Mouse (Mus musculus) myocyte (in vitro differentiated cells): ENCODE measurements at regions not wholly inside any gene's neighbourhood (a gene's known extent, or its start where the extent isn't known, plus 50 kb on each side); places are given as distances from the start of the nearest gene placed in this dataset.

Source experiments
- H3K27me3 ChIP-seq: one replicate; pipeline ENCODE4 v1.6.1; 2011; ENCODE audit not compliant: control insufficient read depth, insufficient read depth, insufficient read length
- H3K36me3 ChIP-seq: one replicate; pipeline ENCODE4 v1.6.1; 2011; ENCODE audit not compliant: control insufficient read depth, insufficient read depth
- H3K4me2 ChIP-seq: one replicate; pipeline ENCODE4 v1.6.1; 2011; ENCODE audit warnings: low read depth, control low read depth
- H3K4me3 ChIP-seq: one replicate; pipeline ENCODE4 v1.5.1; 2011; ENCODE audit warnings: mild to moderate bottlenecking, control low read depth, moderate library complexity
- H3K79me2 ChIP-seq: one replicate; pipeline ENCODE4 v1.6.1; 2011; ENCODE audit not compliant: control insufficient read depth, insufficient read depth
- H3ac ChIP-seq: one replicate; pipeline ENCODE4 v1.6.1; 2011; ENCODE audit not compliant: control insufficient read depth, insufficient read length
- CEBPB ChIP-seq: IDR thresholded peaks from 2 replicates; pipeline ENCODE4 v1.6.1; 2011; ENCODE audit warnings: mild to moderate bottlenecking, moderate library complexity; ENCODE audit not compliant: poor library complexity, insufficient read depth, severe bottlenecking
- E2F4 ChIP-seq: IDR thresholded peaks from one replicate; pipeline ENCODE4 v1.6.1; 2011; ENCODE audit warnings: mild to moderate bottlenecking, control low read depth, moderate library complexity; ENCODE audit not compliant: insufficient read depth
- MAX ChIP-seq: IDR thresholded peaks from one replicate; pipeline ENCODE4 v1.6.1; 2011; ENCODE audit warnings: low read depth, mild to moderate bottlenecking, control low read depth
- MYOD1 ChIP-seq, 3 experiments: IDR thresholded peaks; one replicate each; pipeline ENCODE4 v1.6.1; 2011; ENCODE audit warnings: control low read depth in 2 of 3, low read depth in 2 of 3, mild to moderate bottlenecking in 2 of 3, moderate library complexity in 1 of 3; ENCODE audit not compliant: insufficient read length in 2 of 3, control insufficient read depth in 1 of 3
- MYOG ChIP-seq, 3 experiments: IDR thresholded peaks; one replicate each; pipeline ENCODE4 v1.6.1; 2011; ENCODE audit warnings: control low read depth in 2 of 3, low read depth in 2 of 3, mild to moderate bottlenecking in 2 of 3; ENCODE audit not compliant: insufficient read length in 2 of 3, control insufficient read depth in 1 of 3, insufficient read depth in 1 of 3
- POLR2A ChIP-seq: IDR thresholded peaks from one replicate; pipeline ENCODE4 v1.6.1; 2011; ENCODE audit warnings: low read depth, mild to moderate bottlenecking, control low read depth, moderate library complexity; ENCODE audit not compliant: insufficient read length
- POLR2AphosphoS2 ChIP-seq: IDR thresholded peaks from one replicate; pipeline ENCODE4 v1.6.1; 2011; ENCODE audit warnings: low read depth, control low read depth; ENCODE audit not compliant: insufficient read length
- REST ChIP-seq: IDR thresholded peaks from one replicate; pipeline ENCODE4 v1.6.1; 2011; ENCODE audit warnings: mild to moderate bottlenecking, control low read depth, moderate library complexity; ENCODE audit not compliant: insufficient read depth, insufficient read length
- SRF ChIP-seq: IDR thresholded peaks from one replicate; pipeline ENCODE4 v1.6.1; 2011; ENCODE audit warnings: low read depth; ENCODE audit not compliant: control insufficient read depth, insufficient read length
- TCF12 ChIP-seq: IDR thresholded peaks from one replicate; pipeline ENCODE4 v1.6.1; 2011; ENCODE audit warnings: mild to moderate bottlenecking, control low read depth; ENCODE audit not compliant: poor library complexity, insufficient read depth, severe bottlenecking
- TCF3 ChIP-seq: IDR thresholded peaks from one replicate; pipeline ENCODE4 v1.6.1; 2011; ENCODE audit warnings: low read depth, control low read depth; ENCODE audit not compliant: insufficient read length
- USF1 ChIP-seq: IDR thresholded peaks from one replicate; pipeline ENCODE4 v1.6.1; 2011; ENCODE audit warnings: low read depth, mild to moderate bottlenecking, control low read depth, moderate library complexity

GRCm38 (mm10) chr4:124241600-124241999 lies 323.8 kb upstream of the 4930535I16Rik start:
- no peak overlapping the region for H3ac ChIP-seq
- H3K4me3 ChIP-seq: no peak overlapping the region
- TF ChIP-seq REST (no peak), MYOG (IDR thresholded peaks at IDR 0.05; ENCODE audit: control insufficient read depth in 1 of 3, insufficient read depth in 1 of 3, insufficient read length in 2 of 3, low read depth in 2 of 3) (no peak), USF1 (no peak), TCF3 (no peak), MYOD1 (IDR thresholded peaks at IDR 0.05; ENCODE audit: control insufficient read depth in 1 of 3, insufficient read length in 2 of 3, low read depth in 2 of 3) (no peak), MAX (no peak), POLR2A (no peak)
- H3K36me3 ChIP-seq: no peaks in the 10 kb centered on the region
- H3K4me2 ChIP-seq: no peak overlapping the region
- peaks cover 11% of the 10 kb centered on the region for H3K27me3 ChIP-seq
- H3K79me2 ChIP-seq: no peaks in the 10 kb centered on the region

GRCm38 (mm10) chr4:124236476-124236875 lies 318.7 kb upstream of the 4930535I16Rik start:
- no peaks in the 10 kb centered on the region for H3K36me3 ChIP-seq
- H3K27me3 ChIP-seq: no peaks in the 10 kb centered on the region
- H3K4me3 ChIP-seq: no peak overlapping the region
- H3K4me2 ChIP-seq: no peak overlapping the region
- H3K79me2 ChIP-seq: no peaks in the 10 kb centered on the region
- H3ac ChIP-seq: no peak overlapping the region
- no peak for TF ChIP-seq SRF
- no peak for TF ChIP-seq MAX
- no peak for TF ChIP-seq POLR2AphosphoS2
- no peak for TF ChIP-seq TCF12
- no peak for TF ChIP-seq MYOD1 (IDR thresholded peaks at IDR 0.05; ENCODE audit: control insufficient read depth in 1 of 3, insufficient read length in 2 of 3, low read depth in 2 of 3)
- no peak for TF ChIP-seq E2F4
- no peak for TF ChIP-seq CEBPB
- no peak for TF ChIP-seq POLR2A
- TF ChIP-seq REST: no peak
- TF ChIP-seq TCF3: no peak
- no peak for TF ChIP-seq USF1
- TF ChIP-seq MYOG (IDR thresholded peaks at IDR 0.05; ENCODE audit: control insufficient read depth in 1 of 3, insufficient read depth in 1 of 3, insufficient read length in 2 of 3, low read depth in 2 of 3): no peak

GRCm38 (mm10) chr4:124228537-124228936 lies 310.7 kb upstream of the 4930535I16Rik start:
- H3K27me3 ChIP-seq: no peaks in the 10 kb centered on the region
- TF ChIP-seq REST: no peak
- no peak for TF ChIP-seq MAX
- no peak for TF ChIP-seq TCF3
- TF ChIP-seq MYOD1 (IDR thresholded peaks at IDR 0.05; ENCODE audit: control insufficient read depth in 1 of 3, insufficient read length in 2 of 3, low read depth in 2 of 3): no peak
- no peak for TF ChIP-seq CEBPB
- no peak for TF ChIP-seq E2F4
- TF ChIP-seq TCF12: no peak
- no peak for TF ChIP-seq SRF
- no peak for TF ChIP-seq POLR2AphosphoS2
- no peak for TF ChIP-seq USF1
- TF ChIP-seq MYOG (IDR thresholded peaks at IDR 0.05; ENCODE audit: control insufficient read depth in 1 of 3, insufficient read depth in 1 of 3, insufficient read length in 2 of 3, low read depth in 2 of 3): no peak
- no peak for TF ChIP-seq POLR2A
- H3K4me2 ChIP-seq: no peak overlapping the region
- H3K79me2 ChIP-seq: no peaks in the 10 kb centered on the region
- no peaks in the 10 kb centered on the region for H3K36me3 ChIP-seq
- H3K4me3 ChIP-seq: no peak overlapping the region
- H3ac ChIP-seq: no peak overlapping the region

- H3K79me2 ChIP-seq: no peaks in the 10 kb centered on the region
These were observed 306.1 kb upstream of the 4930535I16Rik start for GRCm38 (mm10) chr4:124223646-124224500.

More at GRCm38 (mm10) chr4:124223646-124224500, 306.1 kb upstream of the 4930535I16Rik start:
- H3K4me3 ChIP-seq: no peak overlapping the region
- H3K4me2 ChIP-seq: no peak overlapping the region
- H3K27me3 ChIP-seq: no peaks in the 10 kb centered on the region
- TF ChIP-seq MYOG (IDR thresholded peaks at IDR 0.05; ENCODE audit: control insufficient read depth in 1 of 3, insufficient read depth in 1 of 3, insufficient read length in 2 of 3, low read depth in 2 of 3) (no peak), USF1 (no peak), CEBPB (no peak), REST (no peak), MYOD1 (IDR thresholded peaks at IDR 0.05; ENCODE audit: control insufficient read depth in 1 of 3, insufficient read length in 2 of 3, low read depth in 2 of 3) (no peak), E2F4 (no peak), MAX (no peak), TCF12 (no peak), POLR2A (no peak), TCF3 (no peak), SRF (no peak), POLR2AphosphoS2 (no peak)
- H3ac ChIP-seq: no peak overlapping the region
- no peaks in the 10 kb centered on the region for H3K36me3 ChIP-seq
